Mouse (Mus musculus) heart, adult 18-20 months (tissue): Measurements from ENCODE around the gene Inafm2. TPM values are rescaled to one million over a fixed set of nuclear protein-coding genes. Genes with fewer than 3 reads are reported as not detected.

ENCODE experiments used
- DNase-seq, 2 experiments: peaks; one replicate each; pipeline ENCODE4 v3.0.0; 2021 to 2022; ENCODE audit warnings: mixed read lengths in 1 of 2
- total RNA-seq, 2 experiments: library from RNA; stranded (reverse); gene quantifications; 2 replicates each; pipeline ENCODE4 v1.2.3; 2021

Inafm2 gene
- total RNA-seq, 2 experiments from 2014 or later = 31.3 to 35.1 TPM

GRCm38 (mm10) chr2:118725511-118725910, 20.0 kb upstream of the Inafm2 start:
- DNase-seq = no peak

DNA sequence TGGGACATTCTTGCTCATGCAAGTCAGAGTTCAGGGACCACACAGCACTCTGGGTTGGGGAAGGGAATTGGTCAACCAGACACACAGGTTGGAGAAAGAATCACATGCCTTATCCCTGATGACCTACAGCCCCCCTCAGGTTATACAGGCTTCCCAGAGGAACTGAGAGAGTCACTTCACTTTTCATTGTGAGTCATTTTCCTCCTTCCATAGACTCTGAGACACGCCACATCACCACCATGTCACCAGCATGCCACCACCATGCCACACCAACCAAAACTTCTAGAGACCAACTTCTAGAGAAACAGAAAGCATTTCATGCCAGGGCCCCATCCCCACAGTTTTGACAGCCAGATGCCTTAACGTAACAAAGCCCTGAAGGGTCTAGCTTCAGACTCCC, 18.7 kb upstream of the Inafm2 start:
- no peak for DNase-seq

DNA sequence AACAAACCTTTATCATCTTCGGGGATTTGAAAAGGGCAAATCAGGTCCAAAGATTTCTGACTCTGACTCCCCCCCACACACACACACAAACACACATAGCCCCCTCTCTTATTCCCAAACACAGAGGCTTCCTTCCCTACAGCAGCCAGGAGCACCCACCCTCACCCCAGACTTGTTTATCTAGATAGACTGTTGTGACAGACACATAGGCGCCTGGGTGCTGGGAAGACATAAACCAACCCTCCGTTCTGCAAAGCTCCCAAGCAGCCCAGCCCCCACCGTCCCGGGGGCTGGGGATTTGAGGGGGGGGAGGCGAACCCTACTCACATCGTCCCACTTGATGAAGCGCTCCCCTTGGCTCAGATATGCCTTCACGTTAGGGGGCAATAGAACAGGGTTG, 17.6 kb upstream of the Inafm2 start:
- no peak for DNase-seq

GRCm38 (mm10) chr2:118728337-118728736, 17.2 kb upstream of the Inafm2 start, which contains the start of gene Plcb2:
Plcb2 (minus strand) TSS chr2:118728438.
- DNase-seq = no peak

GRCm38 (mm10) chr2:118729194-118729593, 16.4 kb upstream of the Inafm2 start:
- DNase-seq = no peak

- DNase-seq = no peak
Observed at GRCm38 (mm10) chr2:118729816-118730621, 15.5 kb upstream of the Inafm2 start.

DNA sequence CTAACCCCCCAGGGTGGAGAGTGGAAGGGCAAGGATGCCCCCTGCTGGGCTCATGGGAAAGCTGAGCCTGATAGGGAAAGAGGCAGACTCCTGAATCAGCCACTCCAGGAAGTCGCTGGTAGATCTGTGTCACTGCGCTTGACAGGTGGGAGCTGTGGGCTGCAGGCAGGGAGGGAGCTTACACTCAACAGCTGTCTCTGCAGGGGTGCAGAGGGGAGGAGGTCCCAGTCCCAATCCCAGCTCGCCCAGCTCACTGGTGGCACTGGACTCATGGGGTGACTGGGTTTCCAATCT, 15.0 kb upstream of the Inafm2 start:
- peak; percentile 66 to 82 for DNase-seq

- no peak for DNase-seq
Observed at GRCm38 (mm10) chr2:118731981-118732380, 13.6 kb upstream of the Inafm2 start.

GRCm38 (mm10) chr2:118733341-118733740, 12.2 kb upstream of the Inafm2 start:
- no peak for DNase-seq

DNA sequence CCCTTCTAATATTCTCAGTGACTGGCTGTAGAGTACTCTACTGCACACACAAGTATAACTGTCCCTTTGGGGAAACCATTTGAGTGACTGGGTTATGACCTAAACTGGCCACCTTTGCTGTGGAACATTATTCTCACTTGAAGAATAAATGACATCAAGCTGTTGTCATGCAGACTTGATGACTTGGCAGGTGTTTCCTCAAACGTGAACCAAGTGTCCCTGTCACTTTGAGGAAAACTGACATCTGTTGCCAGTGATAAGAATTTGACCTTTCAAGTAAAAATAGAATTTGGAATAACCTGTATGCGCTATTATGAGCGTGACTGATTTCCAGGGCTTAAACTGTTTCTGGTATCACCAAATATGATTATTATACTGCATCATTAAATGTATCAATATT, 5.2 kb upstream of the Inafm2 start:
- peak in 1 of 2 experiments; percentile 22 for DNase-seq

DNA sequence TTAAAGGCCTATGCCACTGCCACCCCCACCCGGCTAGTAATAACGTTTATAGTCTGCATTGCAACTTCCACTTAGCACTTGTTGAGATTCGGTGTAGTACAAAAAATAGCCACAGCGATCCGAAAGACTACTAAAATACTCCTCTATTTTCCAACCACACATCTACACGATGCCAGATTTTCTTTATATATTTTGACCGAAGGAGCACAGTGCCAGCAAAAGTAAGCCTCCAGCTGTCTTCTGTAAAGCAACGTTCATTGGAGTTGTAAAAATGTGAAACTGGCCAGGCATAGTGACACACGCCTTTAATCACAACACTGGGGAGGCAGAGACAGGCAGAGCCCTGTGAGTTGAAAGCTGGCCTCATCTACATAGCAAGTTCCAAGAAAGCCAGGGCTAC, 4.4 kb upstream of the Inafm2 start:
- DNase-seq = no peak

- DNase-seq = peak; percentile 67 to 69
Observed at GRCm38 (mm10) chr2:118743261-118743943, 2.2 kb upstream of the Inafm2 start.

DNA sequence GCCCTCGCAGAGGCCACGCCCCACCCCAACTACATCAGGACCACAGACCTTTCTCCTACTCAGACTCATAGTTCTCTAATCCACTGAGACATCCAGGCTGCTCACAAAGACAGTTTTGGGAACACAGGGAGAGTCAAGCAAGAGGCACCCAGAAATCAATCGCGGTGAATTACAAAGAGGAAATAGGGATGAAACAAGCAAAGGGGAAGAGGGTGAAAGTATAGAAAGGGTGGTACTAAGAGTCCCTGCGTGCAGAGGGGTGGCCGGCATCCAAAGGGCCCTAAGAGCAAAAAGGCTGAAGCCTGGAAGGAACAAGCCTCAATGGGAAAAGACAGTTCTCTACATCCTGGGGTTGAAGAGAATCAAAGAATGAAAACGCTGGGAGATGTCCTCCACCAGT, 937 bp upstream of the Inafm2 start:
- DNase-seq = no peak

DNA sequence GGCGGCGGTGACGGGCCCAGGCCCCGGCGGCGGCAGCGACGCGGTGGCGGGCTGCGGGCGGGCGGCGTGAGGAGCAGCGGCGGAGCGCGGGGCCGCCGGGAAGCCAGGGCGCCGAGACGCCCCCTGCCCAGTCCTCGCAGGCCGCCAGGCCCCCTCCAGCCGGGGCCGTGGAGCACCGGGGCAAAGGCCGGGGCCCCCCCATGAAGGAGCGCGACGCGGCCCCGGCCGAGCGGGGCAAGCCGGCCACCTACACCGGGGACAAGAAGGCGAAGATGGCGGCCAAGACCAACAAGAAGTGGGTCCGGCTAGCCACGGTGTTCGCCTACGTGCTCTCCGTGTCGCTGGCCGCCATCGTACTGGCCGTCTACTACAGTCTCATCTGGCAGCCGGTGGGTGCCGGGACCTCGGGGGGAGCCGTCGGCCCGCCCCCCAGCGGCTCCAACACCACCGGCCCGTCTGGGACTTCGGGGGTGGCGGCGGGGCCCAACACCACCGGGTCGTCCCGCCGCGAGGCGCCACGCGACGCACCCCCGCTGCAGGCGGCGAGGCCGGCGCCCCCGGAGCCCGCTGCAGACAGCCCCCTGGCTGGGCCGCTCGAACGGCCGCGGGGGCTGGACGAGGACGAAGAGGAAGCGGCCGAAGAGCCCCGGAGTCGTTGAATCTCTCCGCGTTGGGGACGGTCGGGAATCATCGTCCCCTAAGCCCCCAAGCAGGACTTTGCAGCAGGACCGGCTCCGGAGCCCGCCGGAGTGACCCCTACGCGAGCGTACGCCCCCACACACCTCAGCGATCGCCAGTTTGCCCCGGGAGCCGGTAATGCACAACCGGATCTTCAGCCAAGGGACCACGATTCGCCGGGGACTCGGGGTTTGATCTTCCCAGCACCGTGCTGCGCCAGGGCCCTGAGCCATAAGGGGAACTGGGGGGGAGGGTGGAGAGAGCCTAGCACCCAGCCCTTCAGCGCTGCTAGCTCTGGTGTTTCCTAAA, 650 bp downstream of the Inafm2 start:
- peak; percentile 35 to 62 for DNase-seq

DNA sequence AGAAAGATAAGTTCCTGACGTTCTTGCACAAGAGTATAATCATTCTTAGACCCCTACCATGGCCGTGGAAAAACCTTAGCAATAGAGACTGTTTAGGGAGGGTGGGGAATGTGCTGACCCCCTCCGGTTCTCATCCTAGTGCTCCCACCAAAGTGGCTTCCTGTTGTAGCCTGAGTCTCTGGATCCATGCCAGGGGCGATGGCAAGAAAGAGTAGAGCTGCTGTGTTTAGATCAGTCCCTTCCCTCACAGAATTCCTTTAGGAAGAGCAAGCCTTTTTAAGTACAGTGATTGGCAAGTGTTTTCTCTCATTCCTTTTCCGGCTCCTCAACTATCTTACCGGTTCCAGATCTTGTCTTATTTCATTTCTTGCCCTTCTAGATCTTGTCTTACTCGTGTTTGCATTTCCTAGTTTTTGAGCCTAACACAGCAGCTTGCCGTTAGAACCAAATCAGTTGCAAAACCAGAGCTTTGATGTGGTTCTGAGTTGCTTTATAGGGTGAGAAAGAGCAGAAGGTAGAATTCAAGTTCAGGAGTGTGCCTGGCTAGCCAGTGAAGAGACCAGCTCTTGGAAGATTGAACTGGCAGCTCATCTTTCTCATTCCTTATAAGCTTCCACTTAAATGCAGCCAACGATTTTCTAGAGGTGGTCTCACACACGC, 1.9 kb downstream of the Inafm2 start:
- DNase-seq = peak; percentile 55 to 71

DNA sequence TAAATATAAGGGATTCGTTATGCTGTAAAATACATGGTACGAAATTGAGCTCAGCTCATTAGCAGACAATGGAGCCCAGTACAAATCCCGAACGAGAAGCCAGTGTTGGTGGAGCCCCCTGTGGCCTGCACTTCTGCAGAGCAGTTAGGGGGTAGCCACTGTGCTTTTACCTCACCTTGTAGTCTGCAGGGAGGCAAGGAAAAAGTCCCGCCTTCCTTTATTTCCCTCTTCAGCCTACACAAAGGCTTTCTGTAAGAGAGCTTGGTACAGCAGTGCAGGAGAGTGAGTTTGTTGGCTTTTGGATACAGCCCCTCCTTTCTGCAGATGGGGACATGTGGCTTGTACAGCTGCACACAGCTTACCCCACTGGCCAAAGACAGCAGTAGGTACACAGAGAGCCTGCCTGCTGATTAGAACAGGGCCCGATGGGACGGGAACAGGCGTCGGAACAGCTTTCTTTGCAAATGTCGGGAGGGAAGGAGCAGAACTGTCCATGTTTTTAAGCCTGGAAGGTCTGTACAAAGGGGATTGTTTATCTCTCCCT, 3.9 kb downstream of the Inafm2 start:
- DNase-seq = peak; percentile 58 to 82

GRCm38 (mm10) chr2:118750476-118750875, 4.9 kb downstream of the Inafm2 start:
- DNase-seq = peak; percentile 77 to 90

- DNase-seq = peak; percentile 64 to 74
Observed at GRCm38 (mm10) chr2:118751896-118752791, 6.6 kb downstream of the Inafm2 start.

DNA sequence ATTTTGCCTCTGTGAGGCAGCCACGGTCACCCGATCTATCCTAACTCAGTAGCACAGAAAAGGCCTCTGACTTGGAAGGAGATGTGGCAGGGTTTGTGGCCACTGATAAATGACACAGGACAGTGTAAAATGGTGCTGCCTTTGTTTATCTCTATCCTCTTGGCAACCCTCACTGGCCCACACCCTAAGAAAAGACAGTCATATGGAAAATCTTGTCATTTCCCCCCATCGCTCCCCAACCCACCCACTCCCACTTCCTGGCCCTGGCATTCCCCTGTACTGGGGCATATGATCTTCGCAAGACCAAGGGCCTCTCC, 7.2 kb downstream of the Inafm2 start:
- no peak for DNase-seq

GRCm38 (mm10) chr2:118754143-118754542, 8.6 kb downstream of the Inafm2 start:
- DNase-seq = no peak

DNA sequence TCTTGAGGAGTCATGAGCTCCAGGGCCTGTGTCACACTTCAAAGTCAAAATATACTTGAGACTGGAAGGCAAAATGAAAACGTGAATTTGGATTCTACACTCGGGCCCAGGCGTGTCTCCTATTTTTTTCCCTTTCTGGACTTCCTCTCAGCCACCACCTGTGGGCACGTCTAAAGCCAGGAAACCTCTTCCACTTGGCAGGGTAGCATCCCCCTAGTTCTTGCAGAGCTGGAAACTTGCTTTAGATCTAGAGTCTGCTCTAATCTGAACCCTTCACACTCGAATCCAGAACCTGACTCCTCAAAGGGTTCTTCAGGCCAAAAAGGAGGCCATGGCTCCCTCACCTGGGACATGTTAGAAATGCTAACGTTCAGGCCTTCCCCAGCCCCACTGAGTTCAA, 9.8 kb downstream of the Inafm2 start:
- no peak for DNase-seq
